Mouse (Mus musculus) neutrophil, adult 5-6 weeks (primary cell): ENCODE results near the gene Smad6. TPM values are rescaled to one million over a fixed set of nuclear protein-coding genes. Genes with fewer than 3 reads are reported as not detected.

Source experiments
- ATAC-seq: fragments of 151-379, 151-347 bp; 2 replicates; pipeline ENCODE4 v1.8.0; 2017; ENCODE audit warnings: mild to moderate bottlenecking, moderate TSS enrichment; ENCODE audit not compliant: insufficient number of reproducible peaks, poor library complexity, low FRiP score, severe bottlenecking; ENCODE audit errors: extremely low read depth
- total RNA-seq: library from RNA; stranded (forward); fragments of 200-1000 nt; gene quantifications from 2 replicates; pipeline ENCODE4 v1.2.3, GENCODE M21; 2017

The Smad6 gene
- total RNA-seq, 1 experiment from 2014 or later, result not detected

DNA sequence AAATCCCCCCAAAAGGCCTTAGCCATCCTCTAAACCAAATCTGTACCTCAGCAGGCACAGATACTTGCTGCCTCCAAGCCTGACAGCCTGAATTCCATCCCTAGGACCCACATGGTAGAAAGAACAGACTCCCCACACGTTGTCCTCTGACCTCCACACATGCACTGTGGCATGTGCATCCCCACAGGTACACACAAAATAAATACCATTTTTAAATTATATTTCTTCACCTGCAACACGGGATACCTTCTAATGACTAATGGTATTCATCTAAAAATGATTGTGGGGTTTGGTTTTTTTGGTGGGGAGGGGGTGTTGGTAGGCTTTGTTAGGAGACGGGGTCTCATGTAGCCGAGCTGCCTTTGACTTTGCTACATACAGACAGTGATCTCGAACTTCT lies 28.6 kb downstream of the Smad6 start:
- ATAC-seq, result no peak

DNA sequence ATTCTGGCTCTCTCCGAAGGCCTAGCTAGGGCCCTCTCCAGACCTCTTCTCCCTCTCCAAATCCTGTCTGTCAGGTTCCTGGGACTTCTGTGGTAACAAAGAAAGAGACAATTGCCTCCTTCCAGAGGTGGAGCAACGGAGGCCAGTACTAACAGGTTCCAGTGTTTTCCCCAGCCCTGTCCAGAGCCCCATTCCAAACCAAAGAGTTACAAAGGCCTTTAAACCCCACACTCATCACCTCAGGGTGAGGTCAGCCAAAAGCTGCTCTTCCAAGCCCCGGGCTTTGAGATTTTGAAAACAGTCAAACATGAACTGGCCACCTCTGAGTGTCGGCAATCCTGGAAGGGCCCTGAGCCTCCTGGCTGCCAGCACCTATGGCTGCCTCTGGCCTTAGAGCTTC lies 29.1 kb downstream of the Smad6 start:
- no peak for ATAC-seq

DNA sequence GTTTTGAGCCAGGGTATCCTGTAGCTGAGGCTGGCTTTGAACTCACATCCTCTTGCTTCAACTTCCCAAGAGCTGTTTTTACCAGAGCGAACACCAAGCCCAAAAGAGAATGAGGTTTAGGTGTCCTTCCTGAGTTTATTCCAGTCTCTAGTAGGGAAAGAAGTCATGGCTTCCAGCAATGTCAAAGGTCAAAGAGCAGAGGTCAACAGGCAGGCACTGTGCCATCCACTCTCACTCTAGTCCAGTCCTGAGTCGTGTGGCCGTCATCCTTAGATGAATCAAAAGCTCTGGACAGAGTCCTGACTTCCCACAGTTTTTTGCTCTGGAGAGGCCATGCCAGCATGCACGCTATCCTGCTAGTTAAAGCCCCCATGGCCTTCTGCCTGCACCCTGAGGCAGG lies 30.7 kb downstream of the Smad6 start:
- ATAC-seq, result no peak

DNA sequence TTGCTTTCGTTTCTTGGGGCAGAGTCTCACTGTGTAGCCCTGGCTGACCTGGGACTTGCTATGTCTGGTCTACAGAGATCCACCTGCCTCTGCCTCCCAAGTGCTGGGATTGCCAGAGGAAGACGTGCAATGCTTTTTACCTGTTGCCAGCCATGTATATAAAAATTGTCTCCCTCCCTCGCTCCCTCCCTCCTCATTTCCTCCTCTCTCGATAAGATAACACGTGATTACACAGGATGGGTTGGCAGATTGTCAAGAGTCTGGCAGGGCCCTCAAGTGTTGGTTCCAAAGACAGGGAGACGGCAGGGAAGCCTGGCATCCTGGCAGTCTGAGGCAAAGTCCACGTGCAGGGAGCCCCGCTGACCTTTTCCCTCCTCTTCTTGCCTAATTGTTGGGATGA lies 32.2 kb downstream of the Smad6 start:
- no peak for ATAC-seq

DNA sequence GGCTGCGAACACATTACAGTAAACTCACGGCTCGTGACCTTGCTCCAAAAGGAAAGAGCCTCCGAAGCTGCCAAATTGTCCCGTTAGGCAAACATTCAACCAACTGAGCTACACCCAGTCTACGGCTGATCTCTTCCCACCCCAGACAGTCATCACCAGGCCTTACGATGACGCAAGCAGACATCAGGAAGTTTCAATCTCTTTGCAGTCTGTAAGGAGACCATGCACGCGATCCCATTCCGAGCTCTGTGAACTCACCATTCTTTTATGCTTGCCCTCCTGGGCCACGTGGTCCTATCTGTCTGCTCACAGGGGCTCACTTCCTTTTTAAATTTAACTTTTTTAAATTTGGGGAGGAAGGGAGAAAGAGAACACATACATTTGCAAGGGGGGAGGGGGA lies 32.6 kb downstream of the Smad6 start:
- ATAC-seq, result no peak

DNA sequence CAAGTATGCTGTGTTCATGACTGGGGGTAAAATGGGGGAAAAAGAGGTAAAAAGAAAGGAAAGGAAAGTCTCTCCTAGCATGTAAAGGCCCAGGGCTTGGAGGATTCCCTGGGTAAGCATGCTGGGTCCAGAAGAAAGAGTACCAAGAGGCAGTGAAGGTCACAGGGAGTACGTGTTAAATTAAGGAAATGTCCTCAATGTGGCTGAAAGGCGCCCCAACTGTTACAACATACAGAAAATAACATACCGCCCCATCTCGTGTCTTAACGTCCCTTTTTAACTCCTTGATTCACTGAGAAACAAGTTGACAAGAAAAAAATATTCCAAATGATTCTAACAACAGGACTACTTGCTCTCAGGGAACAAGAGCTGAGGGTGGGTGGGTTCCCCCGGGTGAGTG lies 36.7 kb downstream of the Smad6 start:
- no peak for ATAC-seq

DNA sequence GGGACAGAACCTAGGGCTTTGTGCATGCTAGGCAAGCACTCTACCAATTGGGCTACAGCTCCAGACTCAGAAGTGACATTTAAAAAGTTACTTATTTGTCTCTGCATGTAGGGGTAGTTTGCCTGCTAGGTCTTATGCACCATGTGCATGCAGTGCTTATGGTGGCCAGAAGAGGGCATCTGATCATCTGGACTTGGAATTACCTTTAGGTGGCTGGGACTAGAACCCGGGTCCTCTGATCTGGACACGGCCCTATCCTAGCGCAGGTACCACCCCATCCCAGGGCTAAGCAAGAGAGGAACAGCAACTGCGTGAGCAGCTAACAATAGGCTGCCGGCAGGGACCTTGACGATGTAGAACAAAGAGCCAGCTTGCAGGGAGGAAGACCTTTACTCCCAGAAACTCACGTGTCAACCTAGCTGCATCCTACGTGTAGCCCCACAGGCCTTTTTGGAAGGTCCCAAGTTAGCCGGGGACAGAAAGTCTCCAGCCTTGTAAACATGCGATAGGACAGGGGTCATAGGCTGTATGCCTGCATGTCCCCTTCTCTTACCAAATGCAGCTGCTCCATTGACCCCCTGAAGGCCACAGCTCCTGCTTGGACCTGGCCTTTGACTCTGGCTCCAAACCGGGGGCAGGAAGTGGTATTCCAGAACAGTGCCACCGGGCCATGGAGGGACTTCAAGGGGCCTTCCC lies 38.8 kb downstream of the Smad6 start:
- no peak for ATAC-seq

DNA sequence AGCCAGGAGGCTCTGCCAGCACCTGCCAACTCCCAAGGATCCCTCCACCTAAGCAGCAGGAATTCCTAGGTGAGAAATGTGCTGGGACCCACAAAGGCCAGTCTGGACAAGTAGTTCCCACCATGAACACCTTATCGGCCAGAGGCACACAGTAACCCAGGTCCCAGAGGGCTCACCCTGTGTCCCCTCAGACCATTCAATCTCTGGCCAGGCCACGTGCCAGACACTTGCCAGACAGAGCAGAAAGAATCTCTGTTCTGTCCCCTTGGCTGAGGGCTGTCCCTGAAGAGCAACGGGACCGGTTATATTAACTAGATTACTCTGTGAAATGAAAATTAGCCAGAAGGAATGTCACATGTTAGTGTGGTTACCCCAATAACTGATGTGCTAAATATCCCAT lies 39.9 kb downstream of the Smad6 start:
- no peak for ATAC-seq

DNA sequence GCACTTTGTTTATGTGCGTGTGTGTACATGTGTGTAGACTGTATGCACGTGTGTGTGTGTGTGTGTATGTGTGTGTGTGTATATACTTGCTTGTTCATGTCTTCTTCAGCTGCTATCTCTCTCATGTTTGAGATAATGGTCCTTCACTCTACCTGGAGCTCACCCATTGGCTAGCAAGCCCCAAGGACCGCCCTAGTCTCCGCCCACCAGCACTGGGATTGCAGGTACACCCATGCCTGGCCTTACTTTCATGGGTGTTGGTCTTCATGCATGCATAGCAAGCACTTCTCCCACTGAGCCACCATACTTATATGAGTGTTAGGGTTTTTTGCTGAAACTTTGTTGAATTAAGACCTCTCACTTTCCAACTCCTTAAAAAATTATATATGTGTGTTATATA lies 40.5 kb downstream of the Smad6 start:
- no peak for ATAC-seq

DNA sequence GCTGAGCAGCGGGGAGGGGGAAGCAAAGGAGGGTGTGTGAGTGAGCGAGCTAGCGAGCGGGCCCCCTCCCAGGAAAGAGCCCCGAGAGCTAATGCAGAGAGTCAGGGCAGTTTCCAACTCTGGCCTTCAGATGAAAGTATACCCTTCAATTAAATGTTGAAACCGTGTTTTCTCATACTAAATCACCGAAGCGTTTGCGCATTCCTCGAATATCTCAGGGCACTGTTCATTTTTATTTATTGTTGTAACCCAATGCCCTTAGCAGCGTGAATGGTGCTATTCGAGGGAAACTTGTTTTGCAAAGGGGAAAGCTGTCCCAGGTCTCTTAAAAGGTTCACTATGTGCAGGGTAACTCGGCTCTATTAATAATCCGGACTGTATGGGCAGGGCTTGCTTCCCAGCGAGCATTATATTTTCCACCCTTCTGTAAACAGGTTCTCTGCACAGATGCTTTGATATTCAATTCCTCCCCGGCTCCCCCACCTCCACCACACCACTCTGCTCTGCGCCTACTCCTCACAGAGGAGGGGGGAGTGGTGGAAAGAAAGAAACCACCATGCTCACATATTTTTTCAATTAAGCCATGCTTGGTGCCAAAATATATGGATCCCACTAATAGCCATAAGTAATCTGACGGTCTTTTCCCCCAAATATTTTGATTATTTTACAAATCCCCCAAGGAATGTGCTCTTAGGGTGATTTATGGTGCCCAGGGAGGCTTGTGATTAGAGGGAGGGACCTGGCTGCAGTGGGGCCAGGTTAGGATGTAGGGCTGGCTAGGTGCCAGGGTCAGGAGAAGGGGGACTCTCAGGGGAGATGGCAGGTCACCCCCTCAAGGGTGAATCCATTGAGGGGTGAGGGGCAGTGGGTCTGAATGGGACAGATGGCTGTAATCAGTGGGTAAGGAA lies 41.4 kb downstream of the Smad6 start:
- no peak for ATAC-seq

DNA sequence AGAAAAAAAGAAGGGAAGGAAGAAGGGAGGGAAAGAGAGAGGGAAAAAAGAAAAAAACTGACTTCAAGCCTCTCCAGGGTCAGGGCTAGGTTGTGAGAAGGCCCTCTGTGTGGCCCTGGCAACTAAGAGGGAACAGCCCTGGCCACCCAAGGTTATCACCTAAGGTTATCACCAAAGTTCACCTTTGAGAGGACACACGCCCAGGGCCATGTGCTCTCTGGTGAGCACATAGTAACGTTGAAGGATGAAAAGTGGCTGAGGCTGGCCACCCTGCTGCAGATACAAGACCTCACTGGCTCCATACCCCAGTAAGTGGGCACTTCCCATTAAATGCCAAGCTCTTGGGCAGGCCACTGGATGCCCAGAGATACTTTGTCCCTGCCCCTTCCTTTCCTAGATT lies 42.6 kb downstream of the Smad6 start:
- no peak for ATAC-seq

DNA sequence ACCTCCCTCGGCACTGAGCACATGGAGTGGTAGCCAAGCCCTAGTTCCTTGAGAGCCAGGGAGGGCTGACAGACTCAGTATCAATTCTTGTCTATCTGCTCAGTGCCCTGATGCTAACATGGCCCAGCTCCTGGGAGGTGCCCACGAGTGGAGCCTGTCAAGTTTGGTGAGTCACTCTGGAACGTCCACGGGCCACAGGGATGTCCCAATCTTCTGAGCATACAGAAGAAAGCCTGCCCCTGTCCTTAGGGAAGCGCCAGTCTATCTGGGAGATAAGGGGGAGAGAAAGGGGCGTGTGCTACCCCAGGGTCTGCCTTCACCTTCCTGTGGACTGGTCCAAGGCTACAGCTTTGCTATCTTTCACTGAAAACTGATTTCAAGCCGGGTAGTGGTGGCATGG lies 43.2 kb downstream of the Smad6 start:
- ATAC-seq, result no peak

DNA sequence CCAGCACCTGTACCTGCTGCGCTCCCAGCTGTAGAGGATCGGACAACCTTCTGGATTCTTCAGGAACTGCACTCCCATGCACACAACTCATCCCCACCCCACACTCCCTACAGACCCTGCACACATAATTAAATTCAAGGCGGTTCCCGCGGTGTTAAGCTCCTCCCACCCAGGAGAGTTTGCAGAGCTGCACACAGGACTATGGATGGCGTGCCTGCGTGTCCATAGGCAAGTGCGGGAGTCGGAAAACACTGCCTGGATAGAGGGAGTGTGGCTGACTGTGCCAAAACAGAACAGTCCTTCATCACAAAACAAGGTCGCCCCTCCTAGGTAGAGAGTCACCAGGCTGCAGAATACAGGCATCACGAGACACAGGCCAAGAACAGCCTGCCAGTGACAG lies 45.9 kb downstream of the Smad6 start:
- no peak for ATAC-seq

DNA sequence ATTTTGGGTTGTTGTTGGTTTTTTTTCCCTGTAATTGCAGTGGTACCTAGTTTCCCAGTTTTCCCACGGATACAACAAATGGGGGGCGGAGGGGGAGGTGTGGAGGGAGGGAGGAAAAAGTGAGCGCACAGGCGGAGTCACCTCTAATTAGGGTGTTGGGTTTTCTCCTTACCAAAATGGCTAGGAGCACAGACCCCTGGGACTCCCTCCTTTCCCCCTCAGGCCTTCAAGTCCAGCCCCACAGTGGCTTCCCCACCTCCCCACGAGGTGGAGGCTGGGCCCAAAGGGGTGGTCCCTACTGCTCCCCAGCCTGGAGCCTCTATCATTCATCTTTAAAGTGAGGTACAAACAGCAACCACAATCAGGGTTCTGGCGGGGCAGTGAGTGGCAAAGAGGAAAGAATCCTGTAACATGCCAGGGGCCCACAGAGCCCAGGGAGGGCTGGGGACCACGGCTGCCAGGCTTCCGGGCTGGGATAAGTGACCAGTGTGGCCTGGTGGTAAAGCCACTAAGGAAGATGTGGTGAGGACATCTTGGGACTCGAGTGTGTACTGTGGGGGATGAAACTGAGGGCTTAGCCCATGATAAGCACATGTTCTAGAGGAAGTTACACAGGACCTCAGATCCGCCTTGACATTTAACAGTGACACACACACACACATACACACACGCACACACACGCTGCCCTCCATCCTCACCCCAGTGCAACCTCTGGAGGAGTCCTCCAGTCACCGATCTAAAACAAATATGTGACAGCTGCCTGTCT lies 47.4 kb downstream of the Smad6 start:
- no peak for ATAC-seq

DNA sequence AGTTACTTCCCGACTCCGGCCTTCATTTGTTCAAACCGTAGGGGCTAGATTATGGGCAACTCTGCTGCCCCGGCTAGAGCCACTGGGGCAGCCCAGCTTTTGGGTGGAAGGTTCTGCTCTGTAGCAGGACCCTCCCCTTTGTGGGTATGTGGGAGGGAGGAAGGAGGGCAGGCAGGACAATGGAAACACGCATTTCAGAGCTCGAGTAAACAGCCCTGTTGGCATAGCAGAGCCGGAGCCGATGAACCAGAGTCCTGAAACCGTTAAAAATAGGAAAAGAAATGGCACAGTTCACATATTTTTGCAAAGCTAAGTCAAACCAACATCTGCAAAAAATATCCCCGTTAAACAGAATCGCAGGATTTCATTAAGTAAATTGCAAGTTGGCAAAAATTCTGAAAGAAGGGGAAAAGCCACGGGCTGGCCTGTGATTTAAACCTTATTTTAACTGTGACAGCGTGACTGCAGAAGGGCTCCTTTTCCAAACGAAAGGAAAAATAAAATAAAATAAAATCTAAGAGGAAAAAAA lies 48.1 kb downstream of the Smad6 start:
- no peak for ATAC-seq

DNA sequence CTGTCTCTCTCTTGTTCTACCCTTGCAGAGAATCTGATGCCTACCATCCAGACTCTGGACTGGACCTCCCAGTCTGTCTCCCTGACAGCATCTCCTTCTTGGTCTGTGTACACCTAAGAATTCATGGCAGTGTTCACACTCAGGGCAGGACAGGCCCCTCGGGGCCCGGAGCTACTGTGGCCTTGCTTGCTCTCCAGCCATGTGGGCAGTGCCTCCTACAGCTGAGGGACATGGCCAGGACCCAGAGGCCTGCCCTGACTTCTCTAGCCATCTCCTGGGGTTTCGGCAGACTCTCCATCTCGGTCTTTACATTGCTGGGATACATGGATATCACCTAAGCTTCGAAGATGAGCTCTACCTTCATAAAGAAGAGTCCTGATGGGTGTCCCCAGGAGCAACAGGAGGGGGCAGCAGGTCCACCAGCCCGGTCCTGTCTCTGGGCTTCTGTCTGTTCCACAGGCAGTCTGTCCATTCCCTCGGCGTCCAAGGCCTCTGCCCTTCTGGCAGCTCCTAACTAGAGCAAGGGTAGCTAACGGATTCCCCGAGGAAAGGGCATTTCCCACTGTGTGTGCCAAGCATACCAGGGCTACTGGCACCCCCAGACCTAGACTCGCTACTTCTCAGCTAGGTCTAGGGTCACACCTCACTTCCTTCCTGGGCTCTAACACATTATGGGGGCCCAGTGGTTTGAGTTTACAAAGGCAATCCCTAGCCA lies 49.1 kb downstream of the Smad6 start:
- no peak for ATAC-seq

DNA sequence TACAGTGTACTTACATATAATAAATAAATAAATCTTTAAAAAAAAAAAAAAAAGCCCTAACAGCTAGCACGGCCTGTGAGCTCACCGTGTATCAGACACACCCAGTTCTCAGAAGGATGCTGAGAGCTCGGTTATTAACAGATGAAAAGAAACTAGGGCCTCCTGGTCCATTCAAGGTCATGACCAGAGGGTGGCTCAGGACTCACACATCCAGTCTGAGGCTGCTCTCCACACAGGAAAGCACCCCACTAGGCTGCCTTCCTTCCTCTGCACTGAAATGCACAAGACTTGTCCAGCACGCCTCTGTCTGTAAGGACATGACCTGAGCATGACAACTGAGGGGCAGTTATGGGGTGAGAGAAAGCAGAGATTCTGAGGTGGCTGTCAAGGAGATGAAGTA lies 50.3 kb downstream of the Smad6 start:
- ATAC-seq, result no peak

DNA sequence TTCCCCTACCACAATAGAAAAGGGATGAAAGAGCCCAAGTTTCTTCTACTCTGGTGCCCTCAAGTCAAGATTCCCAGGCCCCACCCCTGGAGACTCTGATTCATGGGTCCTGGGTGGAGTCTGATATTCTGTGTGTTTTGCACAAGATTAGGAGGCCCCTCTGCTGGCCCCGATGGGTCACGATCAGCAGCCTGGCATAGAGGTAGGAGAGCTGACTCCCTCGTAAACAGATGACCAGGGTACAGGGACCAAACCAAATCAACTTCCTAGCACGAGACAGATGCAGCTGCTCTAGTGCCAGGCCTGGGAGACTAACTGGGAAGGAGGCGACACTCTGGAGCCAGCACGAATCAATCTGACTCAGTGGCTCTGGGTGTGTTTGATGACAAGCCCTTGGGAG lies 51.0 kb downstream of the Smad6 start:
- no peak for ATAC-seq

DNA sequence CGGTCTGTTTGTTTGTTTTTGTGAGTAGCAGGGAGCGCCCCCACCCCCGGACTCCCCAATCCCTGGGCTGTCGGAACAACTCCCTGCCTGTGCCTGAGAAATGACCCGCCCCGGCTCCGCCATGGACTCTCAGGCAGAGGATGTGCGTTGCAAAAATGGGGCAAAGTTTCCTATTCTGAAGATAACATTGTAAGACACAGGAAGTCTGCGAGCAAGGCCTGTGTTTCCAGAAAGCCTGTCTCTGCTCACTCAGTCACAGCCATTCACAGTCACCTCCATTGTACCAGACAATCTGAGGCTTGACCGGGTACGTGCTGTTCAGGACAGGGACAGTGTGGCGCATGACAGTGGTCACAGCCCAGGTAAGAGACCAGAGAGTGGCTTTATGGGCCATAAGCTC lies 51.5 kb downstream of the Smad6 start:
- no peak for ATAC-seq
